Mouse (Mus musculus): ENCODE measurements around the gene Ovol3. TPM values are rescaled to one million over a fixed set of nuclear protein-coding genes. Genes with fewer than 3 reads are reported as not detected.

Gene Ovol3
- polyA plus RNA-seq (2014; fragmentation: Nextera tagmentation; extraction: Ambion mirVana) = not detected in 2 replicates

DNA sequence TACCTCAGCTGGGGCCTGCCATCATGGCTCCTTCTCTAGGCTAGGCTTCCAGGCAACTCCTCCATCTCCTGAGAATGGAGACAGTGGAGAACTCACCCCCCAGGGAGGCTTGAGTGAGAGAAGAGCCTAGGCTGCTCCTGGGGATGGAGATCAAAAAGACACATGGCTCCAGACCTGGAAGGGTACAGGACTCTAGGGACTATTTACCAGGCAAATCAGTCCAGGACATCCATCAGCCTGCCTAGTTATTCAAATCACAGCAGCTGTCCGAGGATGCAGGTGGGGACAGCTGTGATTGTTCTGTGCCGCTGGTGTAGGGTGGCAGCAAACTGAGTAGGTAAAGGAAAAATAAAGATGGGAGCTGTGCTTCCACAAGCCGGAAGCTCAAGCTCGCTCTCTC lies at the start of gene Ovol3:
Gene Ovol3 (minus strand): TSS at position 101 of the 400 bp plus-strand sequence.
- H3K9me3 ChIP-seq (replicated peaks; ENCODE audit: control insufficient read depth, low read length) = no peaks in the 10 kb centered on the region
- no peak within 1 kb of the TSS for H3K4me3 ChIP-seq (ENCODE audit: low read depth, low read length)
- H3K4me1 ChIP-seq (ENCODE audit: control insufficient read depth, insufficient read depth, low read length) = peaks cover 6% of the 10 kb centered on the region; the same call in 1 of the 2 replicates
- no peak within 1 kb of the TSS for H3K9ac ChIP-seq (ENCODE audit: low read depth, low read length)
- H3K36me3 ChIP-seq (ENCODE audit: control insufficient read depth, insufficient read depth, low read length) = peaks cover 3% of the 10 kb centered on the region; the same call in 1 of the 2 replicates
- WGBS (ENCODE audit: insufficient replicate concordance) = 81% methylated on average over 4 of the region's 4 CpGs
- H3K4me2 ChIP-seq = no peak within 1 kb of the TSS
- H3K27ac ChIP-seq (ENCODE audit: low read depth, low read length) = no peak within 1 kb of the TSS
- ATAC-seq (replicated peaks; ENCODE audit: insufficient number of reproducible peaks, low FRiP score, low TSS enrichment) = no peak
- H3K27me3 ChIP-seq (ENCODE audit: control insufficient read depth, insufficient read depth, low read length) = no peaks in the 10 kb centered on the region

DNA sequence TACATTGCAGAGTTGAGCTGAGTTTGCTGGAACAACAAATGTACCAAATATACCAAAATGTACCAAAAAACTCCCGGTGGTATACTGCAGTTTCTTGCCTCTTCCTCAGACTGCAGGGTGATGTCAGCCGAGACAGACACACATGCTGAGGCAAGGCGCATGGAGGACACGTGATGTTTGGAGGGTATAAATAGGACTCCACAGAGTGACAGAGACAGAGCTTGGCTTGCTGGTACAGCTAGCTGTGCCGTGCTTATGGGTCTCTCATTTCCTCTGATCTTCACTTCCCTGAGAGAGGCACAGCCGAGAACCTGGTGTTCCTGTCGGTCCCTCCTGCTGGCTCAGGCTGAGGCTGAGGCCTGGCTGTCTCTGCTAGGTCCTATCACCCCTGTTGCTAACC lies 47.2 kb upstream of the Ovol3 start:
- Histone ChIP-seq H3K27me3 (ENCODE audit: control insufficient read depth, insufficient read depth, low read length) (no peaks in the 10 kb centered on the region; the same call in 1 of the 2 replicates), H3K9ac (ENCODE audit: low read depth, low read length) (no peak overlapping the region), H3K4me3 (ENCODE audit: low read depth, low read length) (no peak overlapping the region), H3K4me2 (no peak overlapping the region), H3K27ac (ENCODE audit: low read depth, low read length) (no peak overlapping the region), H3K4me1 (ENCODE audit: control insufficient read depth, insufficient read depth, low read length) (peaks cover 6% of the 10 kb centered on the region), H3K9me3 (replicated peaks; ENCODE audit: control insufficient read depth, low read length) (no peaks in the 10 kb centered on the region), H3K36me3 (ENCODE audit: control insufficient read depth, insufficient read depth, low read length) (no peaks in the 10 kb centered on the region)
- no peak for ATAC-seq (replicated peaks; ENCODE audit: insufficient number of reproducible peaks, low FRiP score, low TSS enrichment)
- WGBS (ENCODE audit: insufficient replicate concordance) = 59% methylated on average over 7 of the region's 7 CpGs

DNA sequence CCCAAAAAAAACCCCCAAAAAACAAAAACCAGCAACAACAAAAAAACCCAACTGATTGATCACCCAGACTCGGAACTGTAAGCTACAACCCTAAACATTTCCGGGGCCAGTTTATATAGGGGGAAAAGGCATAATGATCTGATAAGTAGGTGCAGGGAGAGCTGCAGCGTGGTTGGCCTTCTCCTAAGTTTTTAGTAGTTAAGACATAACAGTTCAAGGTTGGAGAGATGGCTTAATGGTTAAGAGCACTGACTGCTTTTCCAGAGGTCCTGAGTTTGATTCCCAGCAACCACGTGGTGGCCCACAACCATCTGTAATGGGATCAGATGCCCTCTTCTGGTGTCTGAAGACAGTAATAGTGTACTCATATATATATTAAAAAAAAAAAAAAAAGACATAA lies 46.0 kb upstream of the Ovol3 start:
- no peaks in the 10 kb centered on the region for H3K9me3 ChIP-seq (replicated peaks; ENCODE audit: control insufficient read depth, low read length)
- WGBS (ENCODE audit: insufficient replicate concordance) = 70% methylated on average over 4 of the region's 4 CpGs
- H3K36me3 ChIP-seq (ENCODE audit: control insufficient read depth, insufficient read depth, low read length) = no peaks in the 10 kb centered on the region
- no peak overlapping the region; the same call in 1 of the 2 replicates for H3K4me2 ChIP-seq
- H3K27ac ChIP-seq (ENCODE audit: low read depth, low read length) = no peak overlapping the region
- peaks cover 6% of the 10 kb centered on the region for H3K4me1 ChIP-seq (ENCODE audit: control insufficient read depth, insufficient read depth, low read length)
- H3K27me3 ChIP-seq (ENCODE audit: control insufficient read depth, insufficient read depth, low read length) = no peaks in the 10 kb centered on the region; the same call in 1 of the 2 replicates
- H3K9ac ChIP-seq (ENCODE audit: low read depth, low read length) = no peak overlapping the region
- no peak for ATAC-seq (replicated peaks; ENCODE audit: insufficient number of reproducible peaks, low FRiP score, low TSS enrichment)
- H3K4me3 ChIP-seq (ENCODE audit: low read depth, low read length) = peak overlapping the region; percentile 87; the same call in 1 of the 2 replicates

DNA sequence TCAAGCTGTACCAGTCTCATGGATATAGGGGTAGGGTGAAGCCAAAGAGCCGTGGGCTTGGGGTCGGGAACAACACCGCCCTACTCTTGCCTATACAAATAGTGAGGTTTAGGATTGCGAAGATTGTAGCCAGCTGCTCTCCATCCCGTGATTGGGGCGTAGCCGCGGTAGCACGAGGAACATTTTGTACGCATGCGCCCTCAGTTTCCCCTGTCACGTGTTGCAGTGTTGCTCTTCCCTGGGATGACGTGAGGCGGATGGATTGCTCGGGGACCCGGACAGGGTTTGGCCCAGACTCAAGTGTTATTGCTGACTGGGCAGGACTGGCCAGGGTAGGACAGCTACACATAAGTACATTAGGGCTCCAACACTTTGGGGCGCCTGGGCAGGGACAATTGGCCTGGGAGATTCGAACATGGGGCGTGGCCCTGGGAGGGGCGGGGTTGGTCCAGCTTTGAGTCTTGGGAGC lies 45.2 kb upstream of the Ovol3 start:
- Histone ChIP-seq H3K4me2 (peak overlapping the region; percentile 79), H3K36me3 (ENCODE audit: control insufficient read depth, insufficient read depth, low read length) (no peaks in the 10 kb centered on the region), H3K4me1 (ENCODE audit: control insufficient read depth, insufficient read depth, low read length) (peaks cover 6% of the 10 kb centered on the region), H3K27ac (ENCODE audit: low read depth, low read length) (peak overlapping the region; percentile 95), H3K27me3 (ENCODE audit: control insufficient read depth, insufficient read depth, low read length) (no peaks in the 10 kb centered on the region; the same call in 1 of the 2 replicates), H3K9ac (ENCODE audit: low read depth, low read length) (peak overlapping the region; percentile 76), H3K9me3 (replicated peaks; ENCODE audit: control insufficient read depth, low read length) (no peaks in the 10 kb centered on the region), H3K4me3 (ENCODE audit: low read depth, low read length) (peak overlapping the region; percentile 87)
- peak; percentile 79 for ATAC-seq (replicated peaks; ENCODE audit: insufficient number of reproducible peaks, low FRiP score, low TSS enrichment)
- under 1% methylated on average over 20 of the region's 20 CpGs for WGBS (ENCODE audit: insufficient replicate concordance)

DNA sequence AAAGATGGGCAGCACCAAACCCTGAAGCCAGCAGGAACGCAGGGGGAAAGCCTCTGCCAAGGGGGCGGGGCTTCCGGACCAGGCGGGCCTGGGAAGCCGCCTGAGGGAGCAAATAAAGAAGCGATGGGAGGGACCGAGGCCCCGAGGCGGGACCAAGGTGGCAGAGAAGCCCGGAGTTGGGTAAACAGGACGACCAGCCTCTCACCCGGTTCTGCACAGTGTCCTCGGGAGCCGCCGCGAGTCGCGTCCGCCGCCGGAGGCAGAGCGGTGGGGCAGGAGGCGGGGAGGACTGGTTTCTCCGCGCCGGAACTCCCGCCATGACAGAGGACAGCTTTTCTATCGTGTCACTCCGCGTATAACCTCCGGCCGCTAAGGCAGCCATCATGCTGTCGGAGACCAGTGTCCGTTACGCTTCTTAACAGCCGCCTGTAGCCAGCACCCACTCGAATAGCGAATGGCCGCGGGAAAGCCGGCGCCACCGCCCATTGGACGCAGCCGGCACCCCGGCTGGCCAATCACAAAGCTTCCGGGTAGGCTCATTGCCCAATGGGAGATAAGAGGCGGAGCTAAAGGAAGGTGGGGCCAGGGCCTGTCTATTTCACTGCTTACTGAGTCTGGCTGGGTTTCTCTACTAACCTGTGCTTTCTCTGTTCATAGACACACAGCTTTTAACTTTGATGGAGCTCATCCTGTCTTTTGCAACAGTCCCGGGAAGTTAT lies 44.6 kb upstream of the Ovol3 start, which contains the start of the genes Thap8 and Wdr62:
Gene Thap8 (plus strand): TSS at position 144 of the 719 bp plus-strand sequence.
Gene Wdr62 (minus strand): TSS at position 469 of the 719 bp plus-strand sequence.
- under 1% methylated on average over 49 of the region's 49 CpGs for WGBS (ENCODE audit: insufficient replicate concordance)
- H3K4me2 ChIP-seq = peak within 1 kb of the TSS; percentile 79
- H3K9ac ChIP-seq (ENCODE audit: low read depth, low read length) = peak within 1 kb of the TSS; percentile 76
- peaks cover 6% of the 10 kb centered on the region for H3K4me1 ChIP-seq (ENCODE audit: control insufficient read depth, insufficient read depth, low read length)
- H3K4me3 ChIP-seq (ENCODE audit: low read depth, low read length) = peak within 1 kb of the TSS; percentile 87
- H3K27ac ChIP-seq (ENCODE audit: low read depth, low read length) = peak within 1 kb of the TSS; percentile 95
- H3K27me3 ChIP-seq (ENCODE audit: control insufficient read depth, insufficient read depth, low read length) = no peaks in the 10 kb centered on the region; the same call in 1 of the 2 replicates
- H3K36me3 ChIP-seq (ENCODE audit: control insufficient read depth, insufficient read depth, low read length) = no peaks in the 10 kb centered on the region
- H3K9me3 ChIP-seq (replicated peaks; ENCODE audit: control insufficient read depth, low read length) = no peaks in the 10 kb centered on the region
- peak; percentile 95 for ATAC-seq (replicated peaks; ENCODE audit: insufficient number of reproducible peaks, low FRiP score, low TSS enrichment)

DNA sequence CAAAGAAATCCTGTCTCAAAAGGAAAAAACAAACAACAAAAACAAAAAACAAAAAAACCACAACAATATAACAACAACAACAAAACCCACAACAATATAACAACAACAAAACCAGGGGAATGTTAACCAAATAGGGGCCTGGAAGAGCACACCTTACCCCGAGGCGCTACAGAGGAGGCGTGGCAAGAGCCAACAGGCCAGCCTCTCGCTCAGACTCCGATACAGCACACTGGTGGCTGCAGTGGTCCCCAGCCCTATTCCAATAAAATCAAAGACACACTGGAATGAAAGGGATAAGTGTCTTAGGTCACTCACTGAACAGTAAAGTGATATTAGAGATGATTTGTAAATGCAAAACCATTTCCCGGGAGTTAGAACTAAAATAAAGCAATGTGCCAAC lies 44.0 kb upstream of the Ovol3 start:
- H3K9ac ChIP-seq (ENCODE audit: low read depth, low read length) = peak overlapping the region; percentile 76
- peak overlapping the region; percentile 95 for H3K27ac ChIP-seq (ENCODE audit: low read depth, low read length)
- no peak for ATAC-seq (replicated peaks; ENCODE audit: insufficient number of reproducible peaks, low FRiP score, low TSS enrichment)
- WGBS (ENCODE audit: insufficient replicate concordance) = 0% methylated on average over 6 of the region's 6 CpGs
- peaks cover 11% of the 10 kb centered on the region for H3K4me1 ChIP-seq (ENCODE audit: control insufficient read depth, insufficient read depth, low read length)
- H3K4me2 ChIP-seq = peak overlapping the region; percentile 79
- H3K4me3 ChIP-seq (ENCODE audit: low read depth, low read length) = peak overlapping the region; percentile 87
- H3K36me3 ChIP-seq (ENCODE audit: control insufficient read depth, insufficient read depth, low read length) = no peaks in the 10 kb centered on the region
- H3K9me3 ChIP-seq (replicated peaks; ENCODE audit: control insufficient read depth, low read length) = no peaks in the 10 kb centered on the region
- no peaks in the 10 kb centered on the region for H3K27me3 ChIP-seq (ENCODE audit: control insufficient read depth, insufficient read depth, low read length)

DNA sequence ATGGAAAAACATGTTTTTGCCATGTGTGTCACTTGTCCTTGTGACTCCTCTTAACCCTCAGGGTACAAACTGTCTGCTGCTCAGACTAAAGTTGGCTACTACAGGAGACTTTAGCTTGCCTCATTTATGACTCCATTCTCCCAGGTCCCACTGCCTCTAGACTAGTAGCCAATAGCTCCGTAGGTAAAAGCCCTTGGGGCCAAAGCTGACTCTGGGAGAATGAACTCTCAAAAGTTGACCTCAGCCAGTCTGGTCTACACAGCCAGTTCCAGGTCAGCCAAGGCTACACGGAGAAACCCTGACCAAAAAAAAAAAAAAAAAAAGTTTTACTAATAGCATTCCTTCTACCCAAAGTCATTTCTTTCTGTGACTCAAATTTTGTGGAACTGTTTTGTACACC lies 43.4 kb upstream of the Ovol3 start:
- no peak for ATAC-seq (replicated peaks; ENCODE audit: insufficient number of reproducible peaks, low FRiP score, low TSS enrichment)
- Histone ChIP-seq H3K4me2 (peak overlapping the region; percentile 79), H3K36me3 (ENCODE audit: control insufficient read depth, insufficient read depth, low read length) (no peaks in the 10 kb centered on the region), H3K27me3 (ENCODE audit: control insufficient read depth, insufficient read depth, low read length) (no peaks in the 10 kb centered on the region), H3K4me1 (ENCODE audit: control insufficient read depth, insufficient read depth, low read length) (peaks cover 13% of the 10 kb centered on the region), H3K4me3 (ENCODE audit: low read depth, low read length) (peak overlapping the region; percentile 87), H3K9ac (ENCODE audit: low read depth, low read length) (no peak overlapping the region), H3K9me3 (replicated peaks; ENCODE audit: control insufficient read depth, low read length) (no peaks in the 10 kb centered on the region), H3K27ac (ENCODE audit: low read depth, low read length) (no peak overlapping the region)
- 67% methylated on average over 2 of the region's 2 CpGs for WGBS (ENCODE audit: insufficient replicate concordance)

DNA sequence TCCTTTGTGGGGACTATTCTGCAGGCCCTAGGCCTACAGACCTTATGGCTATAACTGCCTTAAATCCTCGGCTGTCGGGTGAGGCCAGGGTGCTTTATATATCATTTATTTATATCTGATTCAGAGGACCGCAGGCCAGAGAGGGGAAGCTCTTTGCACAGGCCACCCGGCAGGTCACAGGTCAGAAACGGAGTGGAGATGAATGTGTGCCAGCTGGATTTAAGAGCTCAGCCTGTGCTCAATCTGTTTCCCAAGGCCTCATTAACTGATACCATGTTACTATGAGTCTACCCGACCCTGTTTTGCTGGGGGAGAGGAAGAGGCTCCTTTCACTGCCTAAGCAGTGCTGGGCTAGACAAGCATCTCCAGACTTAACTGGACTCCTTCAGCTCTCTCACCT lies 38.9 kb upstream of the Ovol3 start:
- no peak overlapping the region for H3K4me2 ChIP-seq
- H3K9ac ChIP-seq (ENCODE audit: low read depth, low read length) = no peak overlapping the region
- WGBS (ENCODE audit: insufficient replicate concordance) = 72% methylated on average over 6 of the region's 6 CpGs
- ATAC-seq (replicated peaks; ENCODE audit: insufficient number of reproducible peaks, low FRiP score, low TSS enrichment) = no peak
- H3K36me3 ChIP-seq (ENCODE audit: control insufficient read depth, insufficient read depth, low read length) = peaks cover 7% of the 10 kb centered on the region; the same call in 1 of the 2 replicates
- H3K4me3 ChIP-seq (ENCODE audit: low read depth, low read length) = no peak overlapping the region
- no peaks in the 10 kb centered on the region for H3K9me3 ChIP-seq (replicated peaks; ENCODE audit: control insufficient read depth, low read length)
- H3K27ac ChIP-seq (ENCODE audit: low read depth, low read length) = no peak overlapping the region
- no peaks in the 10 kb centered on the region for H3K27me3 ChIP-seq (ENCODE audit: control insufficient read depth, insufficient read depth, low read length)
- peaks cover 12% of the 10 kb centered on the region for H3K4me1 ChIP-seq (ENCODE audit: control insufficient read depth, insufficient read depth, low read length)
